Mouse (Mus musculus) C2C12 (cell line): ENCODE measurements around the gene Edil3. TPM values are rescaled to one million over a fixed set of nuclear protein-coding genes. Genes with fewer than 3 reads are reported as not detected.

ENCODE experiments used
- H3K27me3 ChIP-seq: one replicate; pipeline ENCODE4 v1.6.1; 2011; ENCODE audit not compliant: control insufficient read depth, insufficient read depth, insufficient read length
- H3K36me3 ChIP-seq: one replicate; pipeline ENCODE4 v1.6.1; 2011; ENCODE audit not compliant: control insufficient read depth, insufficient read depth
- H3K4me3 ChIP-seq: one replicate; pipeline ENCODE4 v1.5.1; 2011; ENCODE audit warnings: mild to moderate bottlenecking, control low read depth; ENCODE audit not compliant: poor library complexity, insufficient read depth, severe bottlenecking
- H3K79me2 ChIP-seq: one replicate; pipeline ENCODE4 v1.6.1; 2011; ENCODE audit not compliant: control insufficient read depth, insufficient read depth
- H3K79me3 ChIP-seq: one replicate; pipeline ENCODE4 v1.6.1; 2011; ENCODE audit warnings: low read depth, control low read depth
- H3ac ChIP-seq: one replicate; pipeline ENCODE3; 2011; ENCODE audit warnings: low read depth; ENCODE audit not compliant: control insufficient read depth, insufficient read length
- CEBPB ChIP-seq: IDR thresholded peaks from one replicate; pipeline ENCODE4 v1.6.1; 2011; ENCODE audit warnings: low read depth, mild to moderate bottlenecking, control low read depth, moderate library complexity
- CTCF ChIP-seq: IDR thresholded peaks from one replicate; pipeline ENCODE4 v1.5.1; 2011; ENCODE audit not compliant: control insufficient read depth, insufficient read depth, insufficient read length
- FOSL1 ChIP-seq: IDR thresholded peaks from one replicate; pipeline ENCODE4 v1.8.0; 2011; ENCODE audit warnings: mild to moderate bottlenecking, low read length; ENCODE audit not compliant: poor library complexity, insufficient read depth, severe bottlenecking
- MAX ChIP-seq: IDR thresholded peaks from one replicate; pipeline ENCODE4 v1.6.1; 2011; ENCODE audit warnings: mild to moderate bottlenecking, control low read depth
- MYOD1 ChIP-seq: IDR thresholded peaks from one replicate; pipeline ENCODE4 v1.6.1; 2011; ENCODE audit warnings: low read depth; ENCODE audit not compliant: control insufficient read depth, insufficient read length
- MYOG ChIP-seq: IDR thresholded peaks from one replicate; pipeline ENCODE4 v1.6.1; 2011; ENCODE audit not compliant: control insufficient read depth, insufficient read length; ENCODE audit errors: extremely low read depth
- USF1 ChIP-seq: IDR thresholded peaks from one replicate; pipeline ENCODE4 v1.6.1; 2011; ENCODE audit warnings: low read depth, mild to moderate bottlenecking, control low read depth, moderate library complexity
- polyA plus RNA-seq: library from polyadenylated mRNA; unstranded; fragments of >200 nt; fragmentation: generic; extraction: Trizol; gene quantifications from one replicate; pipeline ENCODE4 v1.2.1, GENCODE M21; 2012; ENCODE audit warnings: missing spikeins

The Edil3 gene
- polyA plus RNA-seq, 1 experiment, result 3.0 TPM

GRCm38 (mm10) chr13:89355234-89355633 is 534.0 kb downstream of the Edil3 start:
- H3K79me3 ChIP-seq, result no peaks in the 10 kb centered on the region
- H3K27me3 ChIP-seq, result no peaks in the 10 kb centered on the region
- no peak overlapping the region for H3ac ChIP-seq
- TF ChIP-seq USF1, result no peak
- TF ChIP-seq CTCF, result no peak
- TF ChIP-seq FOSL1, result no peak
- no peak for TF ChIP-seq MYOG
- no peak for TF ChIP-seq MYOD1
- no peak for TF ChIP-seq CEBPB
- no peak for TF ChIP-seq MAX
- H3K36me3 ChIP-seq, result no peaks in the 10 kb centered on the region
- H3K79me2 ChIP-seq, result no peaks in the 10 kb centered on the region
- H3K4me3 ChIP-seq, result no peak overlapping the region

- Histone ChIP-seq H3K79me3 (no peaks in the 10 kb centered on the region), H3K79me2 (no peaks in the 10 kb centered on the region), H3K36me3 (no peaks in the 10 kb centered on the region), H3K4me3 (no peak overlapping the region), H3ac (no peak overlapping the region), H3K27me3 (no peaks in the 10 kb centered on the region)
- no peak for TF ChIP-seq MYOD1
- no peak for TF ChIP-seq CEBPB
- no peak for TF ChIP-seq MYOG
- TF ChIP-seq FOSL1, result no peak
- no peak for TF ChIP-seq USF1
- no peak for TF ChIP-seq CTCF
- TF ChIP-seq MAX, result no peak
Measured at GRCm38 (mm10) chr13:89358407-89358806, 537.1 kb downstream of the Edil3 start.

GRCm38 (mm10) chr13:89362274-89362673 is 541.0 kb downstream of the Edil3 start:
- H3K79me2 ChIP-seq, result no peaks in the 10 kb centered on the region
- H3K36me3 ChIP-seq, result no peaks in the 10 kb centered on the region
- no peak overlapping the region for H3ac ChIP-seq
- no peaks in the 10 kb centered on the region for H3K79me3 ChIP-seq
- H3K4me3 ChIP-seq, result no peak overlapping the region
- H3K27me3 ChIP-seq, result no peaks in the 10 kb centered on the region
- TF ChIP-seq MAX, result no peak
- TF ChIP-seq CTCF, result no peak
- TF ChIP-seq MYOD1, result no peak
- TF ChIP-seq USF1, result no peak
- TF ChIP-seq CEBPB, result no peak
- TF ChIP-seq MYOG, result no peak
- no peak for TF ChIP-seq FOSL1

DNA sequence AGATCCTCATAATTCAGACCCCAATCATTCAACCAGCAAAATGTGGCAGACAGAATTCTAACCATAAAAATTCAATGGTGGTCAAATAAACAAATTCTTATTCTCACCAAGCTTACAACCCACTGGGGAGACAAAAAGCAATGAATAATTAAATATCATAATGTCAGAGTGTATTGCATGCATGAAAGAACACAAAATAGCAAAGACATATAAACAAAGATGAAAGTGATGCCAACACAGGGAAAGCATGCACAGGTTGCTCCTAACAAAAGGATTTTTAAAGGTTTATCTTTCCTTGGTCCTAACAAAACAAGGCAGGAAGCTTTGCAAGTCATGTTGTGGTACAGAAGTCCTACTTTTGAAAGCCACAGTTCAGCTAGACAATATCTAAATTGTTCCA is 550.0 kb downstream of the Edil3 start:
- Histone ChIP-seq H3K4me3 (no peak overlapping the region), H3K79me2 (no peaks in the 10 kb centered on the region), H3ac (no peak overlapping the region), H3K79me3 (no peaks in the 10 kb centered on the region), H3K27me3 (no peaks in the 10 kb centered on the region), H3K36me3 (no peaks in the 10 kb centered on the region)
- no peak for TF ChIP-seq FOSL1

- TF ChIP-seq FOSL1 (no peak), MAX (no peak), MYOD1 (no peak), MYOG (no peak), USF1 (no peak), CTCF (no peak), CEBPB (no peak)
Measured at GRCm38 (mm10) chr13:89371656-89372240, 550.5 kb downstream of the Edil3 start.

More at GRCm38 (mm10) chr13:89371656-89372240, 550.5 kb downstream of the Edil3 start:
- Histone ChIP-seq H3K36me3 (no peaks in the 10 kb centered on the region), H3ac (no peak overlapping the region), H3K4me3 (no peak overlapping the region), H3K79me2 (no peaks in the 10 kb centered on the region), H3K79me3 (no peaks in the 10 kb centered on the region), H3K27me3 (no peaks in the 10 kb centered on the region)
